Mouse (Mus musculus) liver, postnatal 0 days (tissue): ENCODE data around the gene Snrnp27. TPM values are rescaled to one million over a fixed set of nuclear protein-coding genes. Genes with fewer than 3 reads are reported as not detected.

ENCODE experiments used
- ATAC-seq: fragments of 200-750 bp; cut with Nextera tagmentation; 2 replicates; pipeline ENCODE4 v1.8.0; 2017; ENCODE audit warnings: mild to moderate bottlenecking, moderate library complexity
- DNase-seq: peaks from one replicate; pipeline ENCODE4 v3.0.0-alpha.2; 2016
- H3K27ac ChIP-seq: fragments of 300-500 bp; sonication (generic); 2 replicates; pipeline ENCODE4 v1.5.1; 2014; ENCODE audit warnings: antibody characterized with exemption, moderate library complexity, mild to moderate bottlenecking, low read depth
- H3K27me3 ChIP-seq: fragments of 300-500 bp; sonication (generic); 2 replicates; pipeline ENCODE4 v1.6.1; 2014; ENCODE audit warnings: low read length, control low read depth, mixed read lengths; ENCODE audit not compliant: insufficient read depth
- H3K36me3 ChIP-seq: fragments of 300-500 bp; sonication (generic); replicated peaks from 2 replicates; pipeline ENCODE4 v1.6.1; 2014; ENCODE audit warnings: mild to moderate bottlenecking, control low read depth, low read length, moderate library complexity, mixed read lengths; ENCODE audit not compliant: insufficient read depth
- H3K4me1 ChIP-seq: fragments of 300-500 bp; sonication (generic); 2 replicates; pipeline ENCODE4 v1.6.1; 2014; ENCODE audit warnings: antibody characterized with exemption, mild to moderate bottlenecking, control low read depth; ENCODE audit not compliant: insufficient read depth
- H3K4me2 ChIP-seq: fragments of 300-500 bp; sonication (generic); 2 replicates; pipeline ENCODE4 v1.6.1; 2014; ENCODE audit warnings: low read depth, mild to moderate bottlenecking, low read length, moderate library complexity, mixed read lengths
- H3K4me3 ChIP-seq: fragments of 300-500 bp; sonication (generic); 2 replicates; pipeline ENCODE4 v1.5.1; 2014; ENCODE audit warnings: low read depth, low read length
- H3K9ac ChIP-seq: fragments of 300-500 bp; sonication (generic); replicated peaks from 2 replicates; pipeline ENCODE4 v1.6.1; 2014; ENCODE audit warnings: mild to moderate bottlenecking, moderate library complexity
- H3K9me3 ChIP-seq: fragments of 300-500 bp; sonication (generic); 2 replicates; pipeline ENCODE4 v1.6.1; 2016; ENCODE audit warnings: mild to moderate bottlenecking, control low read depth, low read length, mixed read lengths
- CTCF ChIP-seq: sonication (generic); IDR thresholded peaks from 2 replicates; pipeline ENCODE4 v1.5.1; 2016; ENCODE audit warnings: antibody characterized with exemption, low read depth
- EP300 ChIP-seq: IDR thresholded peaks from 2 replicates; pipeline ENCODE4 v1.6.1; 2016; ENCODE audit warnings: antibody characterized with exemption, low read depth, mild to moderate bottlenecking
- WGBS: fragments of 180-500 bp; shearing (Covaris S2); extraction: QIAGEN DNeasy Blood & Tissue Kit; methylation state at CpG from one replicate; pipeline ENCODE4 v1.1.7; 2014; ENCODE audit not compliant: insufficient replicate concordance; 5-methylcytosine and 5-hydroxymethylcytosine counted together
- polyA plus RNA-seq: library from polyadenylated mRNA; unstranded; fragments of >200 nt; fragmentation: Nextera tagmentation; extraction: Ambion mirVana; gene quantifications from 2 replicates; pipeline ENCODE4 v1.2.1, GENCODE M21; 2015

Snrnp27 gene
- polyA plus RNA-seq, 1 experiment from 2014 or later: 41.1 TPM

- TF ChIP-seq EP300: no peak
- TF ChIP-seq CTCF: no peak
- H3K4me1 ChIP-seq: peaks cover 8% of the 10 kb centered on the region
- no peak overlapping the region for H3K9ac ChIP-seq
- WGBS: 72% methylated on average over 1 of the region's 1 CpGs
- no peak for DNase-seq
- no peak for ATAC-seq
- no peak overlapping the region for H3K4me2 ChIP-seq
- H3K36me3 ChIP-seq: peaks cover 13% of the 10 kb centered on the region
- H3K4me3 ChIP-seq: no peak overlapping the region
- no peaks in the 10 kb centered on the region for H3K9me3 ChIP-seq
- no peak overlapping the region for H3K27ac ChIP-seq
- H3K27me3 ChIP-seq: no peaks in the 10 kb centered on the region
Measured at GRCm38 (mm10) chr6:86686971-86687370, 2.6 kb upstream of the Snrnp27 start.

GRCm38 (mm10) chr6:86684655-86685011 lies 311 bp upstream of the Snrnp27 start:
- H3K9ac ChIP-seq: peak overlapping the region; percentile 94
- peak overlapping the region; percentile 83 for H3K4me3 ChIP-seq
- TF ChIP-seq EP300 (no peak), CTCF (no peak)
- ATAC-seq (peak; percentile 11), DNase-seq (no peak)
- peak overlapping the region; percentile 93 for H3K27ac ChIP-seq
- no peaks in the 10 kb centered on the region for H3K27me3 ChIP-seq
- H3K9me3 ChIP-seq: no peaks in the 10 kb centered on the region
- peak overlapping the region; percentile 92 for H3K4me2 ChIP-seq
- H3K4me1 ChIP-seq: peaks cover 8% of the 10 kb centered on the region
- H3K36me3 ChIP-seq: peaks cover 22% of the 10 kb centered on the region
- WGBS: 38% methylated on average over 12 of the region's 12 CpGs

GRCm38 (mm10) chr6:86681289-86681688 lies 3.0 kb downstream of the Snrnp27 start:
- no peaks in the 10 kb centered on the region for H3K9me3 ChIP-seq

GRCm38 (mm10) chr6:86678341-86678740 lies 6.0 kb downstream of the Snrnp27 start:
- Histone ChIP-seq H3K4me2 (no peak overlapping the region), H3K4me1 (peaks cover 4% of the 10 kb centered on the region), H3K9ac (no peak overlapping the region), H3K27me3 (no peaks in the 10 kb centered on the region), H3K9me3 (no peaks in the 10 kb centered on the region), H3K27ac (no peak overlapping the region), H3K36me3 (peaks cover 74% of the 10 kb centered on the region), H3K4me3 (no peak overlapping the region)
- ATAC-seq (no peak), DNase-seq (no peak)
- TF ChIP-seq CTCF: no peak
- no peak for TF ChIP-seq EP300
- 83% methylated on average over 6 of the region's 6 CpGs for WGBS

More at GRCm38 (mm10) chr6:86681289-86681688, 3.0 kb downstream of the Snrnp27 start:
- no peak overlapping the region for H3K27ac ChIP-seq
- no peak for TF ChIP-seq EP300
- no peak for TF ChIP-seq CTCF
- no peak overlapping the region for H3K9ac ChIP-seq
- H3K27me3 ChIP-seq: no peaks in the 10 kb centered on the region
- H3K4me2 ChIP-seq: no peak overlapping the region
- peaks cover 52% of the 10 kb centered on the region for H3K36me3 ChIP-seq
- DNase-seq (no peak), ATAC-seq (no peak)
- 81% methylated on average over 3 of the region's 3 CpGs for WGBS
- peaks cover 8% of the 10 kb centered on the region for H3K4me1 ChIP-seq
- H3K4me3 ChIP-seq: no peak overlapping the region

GRCm38 (mm10) chr6:86670873-86671272 lies 13.4 kb downstream of the Snrnp27 start:
- ATAC-seq (no peak), DNase-seq (peak; percentile 42)
- H3K4me2 ChIP-seq: no peak overlapping the region
- WGBS: 23% methylated on average over 2 of the region's 2 CpGs
- H3K27ac ChIP-seq: peak overlapping the region; percentile 94; the same call in 1 of the 2 replicates
- H3K9me3 ChIP-seq: no peaks in the 10 kb centered on the region
- H3K9ac ChIP-seq: no peak overlapping the region
- TF ChIP-seq CTCF (peak; percentile 100), EP300 (no peak)
- peaks cover 18% of the 10 kb centered on the region for H3K4me1 ChIP-seq
- H3K36me3 ChIP-seq: peaks cover 51% of the 10 kb centered on the region
- H3K27me3 ChIP-seq: no peaks in the 10 kb centered on the region
- no peak overlapping the region for H3K4me3 ChIP-seq

GRCm38 (mm10) chr6:86669240-86669727 lies 15.0 kb downstream of the Snrnp27 start:
- Histone ChIP-seq H3K36me3 (peaks cover 57% of the 10 kb centered on the region), H3K27ac (peak overlapping the region; percentile 94), H3K9me3 (no peaks in the 10 kb centered on the region), H3K4me1 (peaks cover 32% of the 10 kb centered on the region), H3K27me3 (no peaks in the 10 kb centered on the region), H3K4me3 (peak overlapping the region; percentile 89), H3K9ac (peak overlapping the region; percentile 86), H3K4me2 (peak overlapping the region; percentile 83)
- 2% methylated on average over 23 of the region's 37 CpGs for WGBS
- peak; percentile 98 for ATAC-seq
- TF ChIP-seq CTCF (no peak), EP300 (peak; percentile 70; the same call in 1 of the 2 replicates)
- DNase-seq: peak; percentile 100
